Mouse (Mus musculus) midbrain, embryonic 16.5 days (tissue): Measurements from ENCODE around the gene Itga11. TPM values are rescaled to one million over a fixed set of nuclear protein-coding genes. Genes with fewer than 3 reads are reported as not detected.

ENCODE experiments used
- ATAC-seq: fragments of 200-750 bp; cut with Nextera tagmentation; 2 replicates; pipeline ENCODE4 v1.8.0; 2017; ENCODE audit warnings: moderate TSS enrichment
- H3K27ac ChIP-seq: fragments of 300-500 bp; sonication (generic); 2 replicates; pipeline ENCODE4 v1.5.1; 2014; ENCODE audit warnings: mild to moderate bottlenecking, low read length, mixed read lengths
- H3K27me3 ChIP-seq: fragments of 300-500 bp; sonication (generic); 2 replicates; pipeline ENCODE4 v1.6.1; 2014; ENCODE audit warnings: low read depth, low read length, mixed read lengths; ENCODE audit not compliant: control insufficient read depth, insufficient read depth
- H3K36me3 ChIP-seq: fragments of 300-500 bp; sonication (generic); 2 replicates; pipeline ENCODE4 v1.6.1; 2014; ENCODE audit warnings: mild to moderate bottlenecking, low read length, moderate library complexity, mixed read lengths; ENCODE audit not compliant: control insufficient read depth, insufficient read depth
- H3K4me1 ChIP-seq: fragments of 300-500 bp; sonication (generic); 2 replicates; pipeline ENCODE4 v1.6.1; 2014; ENCODE audit warnings: mild to moderate bottlenecking, low read length, mixed read lengths; ENCODE audit not compliant: control insufficient read depth, insufficient read depth
- H3K4me2 ChIP-seq: fragments of 300-500 bp; sonication (generic); 2 replicates; pipeline ENCODE4 v1.6.1; 2014; ENCODE audit warnings: mild to moderate bottlenecking, low read length, mixed read lengths
- H3K4me3 ChIP-seq: fragments of 300-500 bp; sonication (generic); 2 replicates; pipeline ENCODE4 v1.5.1; 2014; ENCODE audit warnings: low read depth, mild to moderate bottlenecking, low read length, moderate library complexity, mixed read lengths
- H3K9ac ChIP-seq: fragments of 300-500 bp; sonication (generic); 2 replicates; pipeline ENCODE4 v1.6.1; 2014; ENCODE audit warnings: low read depth, low read length, mixed read lengths
- H3K9me3 ChIP-seq: fragments of 300-500 bp; sonication (generic); replicated peaks from 2 replicates; pipeline ENCODE4 v1.6.1; 2014; ENCODE audit warnings: mild to moderate bottlenecking, low read length, mixed read lengths; ENCODE audit not compliant: control insufficient read depth, poor library complexity, severe bottlenecking
- WGBS: fragments of 180-500 bp; shearing (Covaris S2); extraction: QIAGEN DNeasy Blood & Tissue Kit; methylation state at CpG from one replicate; pipeline ENCODE4 v1.1.7; 2014; 5-methylcytosine and 5-hydroxymethylcytosine counted together
- polyA plus RNA-seq: library from polyadenylated mRNA; unstranded; fragments of >200 nt; fragmentation: Nextera tagmentation; extraction: Ambion mirVana; gene quantifications from 2 replicates; pipeline ENCODE4 v1.2.1, GENCODE M21; 2015

The Itga11 gene
- polyA plus RNA-seq, 1 experiment from 2014 or later = 0.98 TPM

DNA sequence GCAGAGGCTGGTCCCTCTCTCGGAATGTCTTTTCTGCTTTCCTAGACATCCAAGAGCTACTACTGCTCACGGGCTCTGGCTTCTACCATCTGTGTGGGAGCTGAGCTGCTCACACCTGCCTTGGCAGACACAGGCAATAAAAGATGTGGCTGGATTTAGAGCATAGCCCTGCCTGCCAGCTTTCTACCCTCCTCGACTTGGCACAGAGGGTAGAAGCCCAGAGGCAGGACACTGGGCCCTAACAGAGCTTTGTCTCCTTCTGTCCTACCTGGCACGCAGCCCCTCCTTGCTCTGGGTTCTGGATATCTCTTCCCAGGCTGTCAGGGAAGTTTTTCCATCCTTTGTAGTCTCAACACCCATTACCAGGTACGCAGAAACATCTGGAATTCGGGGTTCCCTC is 45.1 kb downstream of the Itga11 start:
- H3K36me3 ChIP-seq = no peaks in the 10 kb centered on the region
- no peak overlapping the region for H3K9ac ChIP-seq
- no peaks in the 10 kb centered on the region for H3K9me3 ChIP-seq
- WGBS = 76% methylated on average over 6 of the region's 6 CpGs
- H3K4me1 ChIP-seq = peaks cover 2% of the 10 kb centered on the region; the same call in 1 of the 2 replicates
- H3K27ac ChIP-seq = no peak overlapping the region
- no peak overlapping the region for H3K4me3 ChIP-seq
- ATAC-seq = no peak
- H3K27me3 ChIP-seq = no peaks in the 10 kb centered on the region
- H3K4me2 ChIP-seq = no peak overlapping the region

DNA sequence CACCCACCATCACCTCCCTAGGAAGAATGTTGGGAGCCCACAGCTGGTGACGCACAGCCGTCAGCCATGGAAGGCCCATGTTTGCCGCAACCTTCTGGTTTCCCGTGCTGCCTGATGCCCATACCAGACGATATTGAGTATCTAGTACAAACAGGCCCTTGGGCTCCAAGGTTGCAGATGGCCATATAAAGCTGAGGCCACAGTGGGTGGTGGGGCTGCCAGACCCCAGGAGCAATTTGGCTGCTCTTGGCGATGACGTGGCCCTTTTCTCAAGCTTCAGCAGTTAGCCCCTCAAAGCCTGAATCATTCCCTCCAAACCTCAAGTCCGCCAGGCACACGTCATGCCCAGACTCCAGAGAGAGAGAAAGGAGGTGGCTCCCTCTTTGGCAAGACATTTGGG is 46.5 kb downstream of the Itga11 start:
- WGBS = 92% methylated on average over 9 of the region's 9 CpGs
- Histone ChIP-seq H3K27ac (no peak overlapping the region), H3K4me3 (no peak overlapping the region), H3K4me2 (no peak overlapping the region), H3K27me3 (no peaks in the 10 kb centered on the region), H3K9ac (no peak overlapping the region), H3K4me1 (peaks cover 2% of the 10 kb centered on the region; the same call in 1 of the 2 replicates), H3K36me3 (no peaks in the 10 kb centered on the region), H3K9me3 (no peaks in the 10 kb centered on the region)
- no peak for ATAC-seq

DNA sequence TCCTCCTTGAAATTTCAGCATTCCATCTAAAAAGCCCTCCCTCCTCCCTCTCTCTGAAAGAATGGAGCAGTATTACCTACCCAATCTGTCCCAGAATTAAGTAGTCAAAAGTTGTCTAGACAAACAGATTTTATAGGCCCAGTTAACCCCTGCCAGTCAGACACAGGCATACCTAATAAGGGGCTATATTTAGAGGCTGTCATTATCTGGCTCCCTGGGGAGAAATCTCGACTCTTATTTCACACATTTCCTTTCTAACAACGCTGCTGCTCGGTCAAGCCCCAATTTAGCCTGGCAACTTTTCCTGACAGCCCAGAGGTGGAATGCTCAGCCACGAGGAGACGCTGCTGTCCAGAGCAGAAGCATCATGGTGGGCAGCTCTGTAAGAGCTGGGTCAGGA is 47.6 kb downstream of the Itga11 start:
- H3K4me2 ChIP-seq = no peak overlapping the region
- 25% methylated on average over 5 of the region's 5 CpGs for WGBS
- H3K4me3 ChIP-seq = no peak overlapping the region
- no peaks in the 10 kb centered on the region for H3K9me3 ChIP-seq
- no peak for ATAC-seq
- no peaks in the 10 kb centered on the region for H3K27me3 ChIP-seq
- no peaks in the 10 kb centered on the region for H3K36me3 ChIP-seq
- no peak overlapping the region for H3K9ac ChIP-seq
- no peak overlapping the region for H3K27ac ChIP-seq
- H3K4me1 ChIP-seq = peaks cover 2% of the 10 kb centered on the region; the same call in 1 of the 2 replicates

DNA sequence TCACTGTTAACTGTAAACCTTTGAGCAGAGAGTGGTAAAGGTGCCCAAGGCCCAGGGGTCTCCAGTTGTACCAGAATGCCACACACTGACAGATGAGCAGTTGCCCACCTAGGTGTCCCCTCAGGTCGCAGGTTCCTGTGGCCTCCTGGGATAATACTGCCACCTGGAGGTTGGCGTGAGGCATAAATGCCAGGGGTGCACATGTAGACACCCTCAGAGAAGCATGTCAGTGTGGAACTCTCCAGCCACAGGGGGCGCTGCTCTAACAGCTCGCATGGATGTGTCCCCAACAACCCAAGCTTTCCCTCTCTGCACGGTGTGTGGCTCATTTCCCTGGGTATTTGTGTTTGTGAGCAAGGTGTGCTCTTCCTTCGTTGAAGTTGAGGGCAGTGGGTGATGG is 48.8 kb downstream of the Itga11 start:
- no peak overlapping the region for H3K4me2 ChIP-seq
- H3K9ac ChIP-seq = no peak overlapping the region
- no peak for ATAC-seq
- H3K9me3 ChIP-seq = no peaks in the 10 kb centered on the region
- no peak overlapping the region for H3K4me3 ChIP-seq
- 67% methylated on average over 6 of the region's 6 CpGs for WGBS
- no peak overlapping the region for H3K27ac ChIP-seq
- no peaks in the 10 kb centered on the region for H3K36me3 ChIP-seq
- no peaks in the 10 kb centered on the region for H3K27me3 ChIP-seq
- H3K4me1 ChIP-seq = peaks cover 2% of the 10 kb centered on the region; the same call in 1 of the 2 replicates

DNA sequence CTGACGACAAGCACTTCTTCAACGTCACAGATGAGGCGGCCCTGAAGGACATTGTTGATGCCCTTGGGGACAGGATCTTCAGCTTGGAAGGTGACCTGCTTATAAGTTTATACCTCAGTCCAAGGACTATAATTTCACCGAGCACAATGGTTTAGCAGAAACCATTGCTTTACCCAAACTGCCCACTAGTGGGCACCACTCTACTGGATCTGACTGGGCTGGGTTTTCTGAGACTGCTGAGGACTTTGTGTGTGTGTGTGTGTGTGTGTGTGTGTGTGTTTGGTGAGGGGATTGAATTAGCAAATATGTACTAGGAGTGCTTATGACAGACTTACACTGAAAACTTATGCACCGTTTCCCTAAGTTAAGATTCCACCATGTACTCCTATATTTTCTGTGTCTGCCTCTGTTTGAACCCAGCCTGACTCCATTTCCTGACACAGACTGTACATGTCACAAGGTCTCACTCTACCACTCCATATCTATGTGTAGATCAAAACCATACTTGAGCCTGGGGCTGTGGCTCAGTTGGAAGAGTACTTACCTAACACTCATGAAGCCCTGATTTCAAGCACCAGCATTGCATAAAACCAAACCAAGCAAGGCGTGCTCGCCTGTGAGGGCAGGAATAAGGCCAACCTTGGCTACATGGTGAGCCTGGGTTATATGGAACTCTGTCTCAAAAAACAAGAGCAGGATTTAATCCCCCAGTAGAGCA is 67.1 kb downstream of the Itga11 start:
- Histone ChIP-seq H3K27me3 (no peaks in the 10 kb centered on the region), H3K27ac (no peak overlapping the region), H3K9ac (no peak overlapping the region), H3K36me3 (no peaks in the 10 kb centered on the region), H3K4me1 (no peaks in the 10 kb centered on the region), H3K9me3 (no peaks in the 10 kb centered on the region), H3K4me2 (no peak overlapping the region), H3K4me3 (no peak overlapping the region)
- 53% methylated on average over 7 of the region's 7 CpGs for WGBS
- ATAC-seq = no peak

DNA sequence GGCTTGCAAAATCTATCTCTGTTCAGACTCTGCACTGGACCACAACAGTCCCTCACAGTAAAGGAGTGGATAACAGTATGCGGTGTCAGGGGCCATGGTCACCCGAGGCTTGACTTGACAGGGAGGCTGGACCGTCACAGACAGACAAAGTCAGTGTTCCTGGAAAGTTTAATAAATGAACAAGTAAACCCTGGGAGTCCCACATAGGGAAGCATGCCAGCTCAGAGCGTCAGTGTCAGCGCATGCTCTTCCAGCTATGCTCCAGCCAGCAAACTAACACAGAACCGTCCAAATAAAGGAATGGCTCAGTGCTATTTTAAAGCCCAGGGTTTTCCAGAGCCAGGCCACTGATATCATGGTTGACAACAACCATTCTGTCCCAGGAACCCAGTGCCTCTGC is 69.0 kb downstream of the Itga11 start:
- no peak overlapping the region for H3K9ac ChIP-seq
- no peak overlapping the region for H3K27ac ChIP-seq
- no peak overlapping the region for H3K4me2 ChIP-seq
- no peaks in the 10 kb centered on the region for H3K27me3 ChIP-seq
- no peaks in the 10 kb centered on the region for H3K4me1 ChIP-seq
- WGBS = 78% methylated on average over 6 of the region's 6 CpGs
- no peak overlapping the region for H3K4me3 ChIP-seq
- H3K9me3 ChIP-seq = no peaks in the 10 kb centered on the region
- no peaks in the 10 kb centered on the region for H3K36me3 ChIP-seq
- ATAC-seq = no peak

DNA sequence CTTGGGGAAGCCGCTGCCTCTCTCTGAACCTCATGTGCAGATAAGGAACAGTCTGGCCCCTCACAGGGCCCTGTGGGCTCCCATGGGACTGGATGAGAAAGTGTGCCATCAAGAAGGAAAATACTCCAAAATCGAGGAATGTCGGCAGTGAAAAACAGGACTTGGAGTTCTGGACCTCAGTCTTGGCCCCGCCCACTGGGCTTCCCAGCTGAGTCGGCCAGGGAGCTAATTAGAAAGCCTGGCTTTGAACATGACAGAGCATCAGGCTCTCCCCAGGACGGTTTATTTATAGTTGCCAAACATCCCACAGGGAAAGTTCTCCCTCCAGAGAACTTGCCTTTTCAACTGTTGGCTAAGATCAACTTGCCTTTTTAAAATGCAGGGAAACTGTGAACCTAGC is 72.0 kb downstream of the Itga11 start:
- ATAC-seq = no peak
- Histone ChIP-seq H3K9me3 (no peaks in the 10 kb centered on the region), H3K4me1 (no peaks in the 10 kb centered on the region), H3K9ac (no peak overlapping the region), H3K27ac (no peak overlapping the region), H3K4me2 (no peak overlapping the region), H3K4me3 (no peak overlapping the region), H3K27me3 (no peaks in the 10 kb centered on the region), H3K36me3 (no peaks in the 10 kb centered on the region)
- 71% methylated on average over 6 of the region's 6 CpGs for WGBS

DNA sequence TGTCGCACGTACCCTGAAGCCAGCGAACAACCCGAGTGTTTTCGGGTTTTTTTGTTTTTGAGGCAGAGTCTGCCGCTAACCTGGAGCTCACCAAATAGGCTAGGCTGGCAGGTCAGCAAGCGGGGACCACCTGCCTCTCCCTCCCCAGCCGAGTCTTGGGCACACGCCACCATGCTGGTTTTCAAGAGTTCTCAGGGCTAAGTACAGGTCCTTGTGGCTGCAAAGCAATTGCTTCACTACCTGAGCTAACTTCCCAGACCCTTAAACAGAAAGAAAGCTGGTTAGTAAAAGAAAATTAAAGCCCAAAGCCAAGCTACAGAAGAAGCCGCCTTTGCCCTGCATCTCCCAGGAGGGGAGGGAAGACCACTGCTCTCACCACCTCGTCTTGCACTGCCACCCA is 72.8 kb downstream of the Itga11 start:
- ATAC-seq = no peak
- 93% methylated on average over 11 of the region's 11 CpGs for WGBS
- Histone ChIP-seq H3K4me3 (no peak overlapping the region), H3K36me3 (no peaks in the 10 kb centered on the region), H3K9me3 (no peaks in the 10 kb centered on the region), H3K9ac (no peak overlapping the region), H3K27ac (no peak overlapping the region), H3K4me1 (no peaks in the 10 kb centered on the region), H3K4me2 (no peak overlapping the region), H3K27me3 (no peaks in the 10 kb centered on the region)

DNA sequence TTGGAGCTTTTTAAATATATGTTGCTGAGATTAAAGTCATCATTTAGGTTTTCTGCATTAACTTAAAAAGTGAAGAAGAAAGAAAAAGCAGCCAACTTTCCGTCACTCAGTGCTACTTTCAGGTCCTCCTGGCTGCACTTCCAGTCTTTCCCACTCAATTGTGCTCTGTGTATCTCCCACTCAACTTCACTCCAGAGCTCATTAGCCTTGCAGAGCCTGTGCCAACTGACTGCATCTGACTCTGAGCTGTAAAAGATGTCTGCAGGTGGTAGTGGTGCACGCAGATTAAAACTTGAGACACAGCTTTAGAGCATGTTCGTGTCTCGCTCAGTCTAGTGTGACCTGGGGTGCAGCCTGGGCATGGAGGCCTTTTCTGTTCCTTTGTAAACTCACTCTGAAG is 80.7 kb downstream of the Itga11 start:
- ATAC-seq = no peak
- no peak overlapping the region for H3K4me3 ChIP-seq
- H3K27ac ChIP-seq = no peak overlapping the region
- no peaks in the 10 kb centered on the region for H3K36me3 ChIP-seq
- H3K27me3 ChIP-seq = no peaks in the 10 kb centered on the region
- 51% methylated on average over 4 of the region's 4 CpGs for WGBS
- no peaks in the 10 kb centered on the region for H3K9me3 ChIP-seq
- H3K4me2 ChIP-seq = no peak overlapping the region
- no peaks in the 10 kb centered on the region for H3K4me1 ChIP-seq
- H3K9ac ChIP-seq = no peak overlapping the region
